Mouse (Mus musculus) lung, embryonic 16.5 days (tissue): ENCODE results near the gene Rbms2. TPM values are rescaled to one million over a fixed set of nuclear protein-coding genes. Genes with fewer than 3 reads are reported as not detected.
A peak's percentile ranks its signal among the peaks of the same experiment; 100 is the strongest.

Experiments
- ATAC-seq: fragments of 200-750 bp; cut with Nextera tagmentation; 2 replicates; pipeline ENCODE4 v1.8.0; 2017; ENCODE audit warnings: low read depth, mild to moderate bottlenecking, moderate library complexity
- H3K27ac ChIP-seq: fragments of 300-500 bp; sonication (generic); 2 replicates; pipeline ENCODE4 v1.5.1; 2014; ENCODE audit warnings: mild to moderate bottlenecking, control low read depth, low read length
- H3K27me3 ChIP-seq: fragments of 300-500 bp; sonication (generic); 2 replicates; pipeline ENCODE4 v1.6.1; 2014; ENCODE audit warnings: low read depth, low read length, mixed read lengths; ENCODE audit not compliant: control insufficient read depth, insufficient read depth
- H3K36me3 ChIP-seq: fragments of 300-500 bp; sonication (generic); 2 replicates; pipeline ENCODE4 v1.6.1; 2014; ENCODE audit warnings: low read length; ENCODE audit not compliant: control insufficient read depth, insufficient read depth
- H3K4me1 ChIP-seq: fragments of 300-500 bp; sonication (generic); replicated peaks from 2 replicates; pipeline ENCODE4 v1.6.1; 2014; ENCODE audit warnings: low read length, mixed read lengths; ENCODE audit not compliant: control insufficient read depth, insufficient read depth
- H3K4me2 ChIP-seq: fragments of 300-500 bp; sonication (generic); 2 replicates; pipeline ENCODE4 v1.6.1; 2014; ENCODE audit warnings: low read depth, low read length, control low read depth
- H3K4me3 ChIP-seq: fragments of 300-500 bp; sonication (generic); 2 replicates; pipeline ENCODE4 v1.5.1; 2014; ENCODE audit warnings: mild to moderate bottlenecking, low read length, control low read depth
- H3K9ac ChIP-seq: fragments of 300-500 bp; sonication (generic); 2 replicates; pipeline ENCODE4 v1.6.1; 2014; ENCODE audit warnings: low read length, control low read depth
- H3K9me3 ChIP-seq: fragments of 300-500 bp; sonication (generic); 2 replicates; pipeline ENCODE4 v1.6.1; 2016; ENCODE audit warnings: low read length; ENCODE audit not compliant: control insufficient read depth
- WGBS: fragments of 180-500 bp; shearing (Covaris S2); extraction: QIAGEN DNeasy Blood & Tissue Kit; methylation state at CpG from one replicate; pipeline ENCODE4 v1.1.7; 2014; 5-methylcytosine and 5-hydroxymethylcytosine counted together
- polyA plus RNA-seq: library from polyadenylated mRNA; unstranded; fragments of >200 nt; fragmentation: Nextera tagmentation; extraction: Ambion mirVana; gene quantifications from 2 replicates; pipeline ENCODE4 v1.2.1, GENCODE M21; 2015

Rbms2 gene
- polyA plus RNA-seq, 1 experiment from 2014 or later = 40.7 TPM

DNA sequence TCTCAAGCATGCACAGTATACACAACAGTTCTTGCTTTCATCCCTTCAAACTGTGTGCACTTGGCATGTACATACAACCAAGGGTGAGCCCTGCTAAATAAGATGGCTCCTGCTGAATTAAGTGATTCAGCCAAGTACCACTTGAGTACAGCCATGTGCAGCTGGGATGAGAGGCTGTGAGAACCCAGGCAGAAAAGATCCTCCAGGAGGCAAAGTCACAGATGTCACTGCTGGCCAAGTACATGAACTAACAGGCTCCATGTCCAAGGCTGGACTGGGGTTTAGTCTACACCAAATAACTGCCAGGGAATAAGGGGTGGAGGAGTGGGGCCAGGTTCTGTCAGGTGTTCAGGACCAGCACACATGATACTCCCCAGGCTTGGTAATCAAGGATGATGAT, 48.3 kb downstream of the Rbms2 start:
- Histone ChIP-seq H3K4me3 (no peak overlapping the region), H3K9ac (no peak overlapping the region), H3K36me3 (peaks cover 28% of the 10 kb centered on the region), H3K4me2 (no peak overlapping the region), H3K9me3 (no peaks in the 10 kb centered on the region), H3K4me1 (no peaks in the 10 kb centered on the region), H3K27ac (no peak overlapping the region), H3K27me3 (no peaks in the 10 kb centered on the region)
- no peak for ATAC-seq

DNA sequence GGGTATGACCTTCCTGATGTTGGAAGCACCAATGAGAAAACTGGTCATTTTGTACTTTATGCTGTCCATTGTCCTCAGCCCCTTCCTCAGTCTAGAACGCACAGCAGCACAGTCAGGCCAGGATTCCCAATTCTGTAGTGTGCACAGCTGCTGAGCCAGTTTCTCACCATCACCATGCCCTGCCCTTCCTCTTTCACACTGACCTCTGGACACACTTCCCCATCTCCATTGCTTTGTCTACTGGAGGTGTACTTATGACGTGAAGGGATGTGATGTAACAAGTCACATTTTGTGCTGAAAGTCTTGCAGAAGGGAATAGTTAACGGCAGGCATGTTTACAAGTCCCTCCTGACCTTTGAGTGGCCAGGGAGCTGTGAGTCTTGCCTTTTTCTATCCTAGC, 48.8 kb downstream of the Rbms2 start:
- peaks cover 32% of the 10 kb centered on the region for H3K36me3 ChIP-seq
- 62% methylated on average over 3 of the region's 3 CpGs for WGBS
- no peaks in the 10 kb centered on the region for H3K4me1 ChIP-seq
- H3K27ac ChIP-seq = no peak overlapping the region
- no peaks in the 10 kb centered on the region for H3K27me3 ChIP-seq
- no peak overlapping the region for H3K9ac ChIP-seq
- H3K4me3 ChIP-seq = no peak overlapping the region
- no peaks in the 10 kb centered on the region for H3K9me3 ChIP-seq
- H3K4me2 ChIP-seq = no peak overlapping the region
- ATAC-seq = no peak

DNA sequence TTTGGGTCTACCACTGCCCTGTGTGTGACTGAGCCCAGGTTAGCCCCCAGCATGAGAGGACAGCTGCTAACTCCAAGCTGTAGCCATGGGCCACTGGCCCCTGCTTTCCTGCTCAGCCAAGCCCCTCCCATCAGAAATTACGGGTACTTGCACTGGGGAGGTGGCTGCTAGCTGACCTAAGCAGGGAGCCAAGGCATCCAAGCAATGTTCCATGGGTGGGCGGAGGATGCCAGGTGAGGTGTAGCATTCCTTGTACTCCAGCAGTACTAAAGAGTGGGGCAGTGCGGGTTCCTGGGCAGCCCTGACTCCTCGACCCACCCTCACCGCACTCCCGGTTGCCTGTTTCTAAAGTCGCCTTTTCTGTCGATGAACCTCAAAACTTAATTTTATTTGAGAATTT, 52.0 kb downstream of the Rbms2 start:
- Histone ChIP-seq H3K36me3 (peaks cover 53% of the 10 kb centered on the region), H3K4me2 (no peak overlapping the region), H3K4me3 (no peak overlapping the region), H3K9me3 (no peaks in the 10 kb centered on the region), H3K27ac (no peak overlapping the region), H3K9ac (no peak overlapping the region), H3K4me1 (no peaks in the 10 kb centered on the region), H3K27me3 (no peaks in the 10 kb centered on the region)
- 76% methylated on average over 8 of the region's 8 CpGs for WGBS
- ATAC-seq = peak; percentile 39; the same call in 1 of the 2 replicates

DNA sequence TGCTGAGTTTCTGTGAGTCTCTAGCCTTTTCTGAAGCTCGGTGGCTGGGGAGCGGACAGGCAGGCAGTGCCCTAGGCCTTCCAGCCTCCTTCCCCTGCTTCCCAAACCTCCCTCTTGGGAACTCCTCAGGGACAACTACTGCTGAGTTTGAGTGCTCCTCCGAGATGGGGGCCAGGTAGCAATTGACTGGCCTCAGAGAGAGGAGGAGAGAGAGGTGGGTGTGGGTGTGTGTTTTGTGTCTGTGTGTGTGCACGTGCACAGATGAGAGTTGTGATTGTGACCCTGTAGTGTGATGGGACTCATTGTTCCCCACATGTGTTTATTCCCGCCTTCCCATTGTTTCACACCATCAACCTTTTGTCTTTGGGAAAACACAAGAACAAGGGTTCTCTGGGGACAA, 52.6 kb downstream of the Rbms2 start:
- no peak overlapping the region for H3K27ac ChIP-seq
- no peaks in the 10 kb centered on the region for H3K9me3 ChIP-seq
- 71% methylated on average over 5 of the region's 5 CpGs for WGBS
- no peak overlapping the region for H3K9ac ChIP-seq
- peaks cover 56% of the 10 kb centered on the region for H3K36me3 ChIP-seq
- no peak for ATAC-seq
- no peaks in the 10 kb centered on the region for H3K4me1 ChIP-seq
- H3K4me3 ChIP-seq = no peak overlapping the region
- no peak overlapping the region for H3K4me2 ChIP-seq
- no peaks in the 10 kb centered on the region for H3K27me3 ChIP-seq

DNA sequence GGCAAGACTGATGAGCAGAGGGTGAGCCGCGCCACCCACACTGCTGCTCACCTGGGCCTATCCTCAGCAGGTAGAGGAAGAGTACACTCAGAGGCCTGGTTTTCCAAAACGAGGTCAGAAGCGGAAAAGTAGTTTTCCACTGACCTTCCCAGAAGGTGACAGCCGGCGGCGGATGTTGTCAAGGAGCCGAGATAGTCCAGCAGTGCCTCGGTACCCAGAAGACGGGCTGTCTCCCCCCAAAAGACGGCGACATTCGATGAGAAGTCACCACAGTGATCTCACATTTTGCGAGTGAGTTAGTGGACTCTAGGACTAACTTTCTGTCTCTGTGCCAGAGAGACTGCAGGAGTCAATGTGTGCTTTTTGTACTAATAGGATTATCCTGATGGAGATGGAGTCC, 54.1 kb downstream of the Rbms2 start:
- Histone ChIP-seq H3K9ac (no peak overlapping the region), H3K27ac (no peak overlapping the region), H3K4me1 (no peaks in the 10 kb centered on the region), H3K27me3 (no peaks in the 10 kb centered on the region), H3K4me3 (no peak overlapping the region), H3K4me2 (no peak overlapping the region), H3K9me3 (no peaks in the 10 kb centered on the region), H3K36me3 (peaks cover 65% of the 10 kb centered on the region)
- ATAC-seq = no peak
- 86% methylated on average over 14 of the region's 14 CpGs for WGBS

DNA sequence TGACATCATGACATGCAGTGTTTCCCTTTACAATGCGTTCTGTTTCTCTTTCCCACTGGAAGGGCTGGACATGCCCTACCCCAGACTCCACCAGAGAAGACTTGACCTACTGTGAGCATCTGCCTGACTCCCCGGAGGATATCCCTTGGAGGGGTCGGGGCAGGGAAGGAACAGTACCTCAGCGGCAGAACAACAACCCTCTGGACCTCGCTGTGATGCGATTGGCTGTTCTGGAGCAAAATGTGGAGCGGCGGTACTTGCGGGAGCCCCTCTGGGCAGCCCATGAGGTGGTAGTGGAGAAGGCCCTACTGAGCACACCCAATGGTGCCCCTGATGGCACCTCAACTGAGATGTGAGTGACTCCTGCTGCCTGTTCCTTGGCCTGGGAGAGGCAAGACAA, 55.3 kb downstream of the Rbms2 start:
- no peak for ATAC-seq
- Histone ChIP-seq H3K27me3 (no peaks in the 10 kb centered on the region), H3K4me3 (no peak overlapping the region), H3K4me1 (no peaks in the 10 kb centered on the region), H3K36me3 (peaks cover 64% of the 10 kb centered on the region), H3K9ac (no peak overlapping the region), H3K4me2 (no peak overlapping the region), H3K9me3 (no peaks in the 10 kb centered on the region), H3K27ac (no peak overlapping the region)
- 92% methylated on average over 9 of the region's 9 CpGs for WGBS

DNA sequence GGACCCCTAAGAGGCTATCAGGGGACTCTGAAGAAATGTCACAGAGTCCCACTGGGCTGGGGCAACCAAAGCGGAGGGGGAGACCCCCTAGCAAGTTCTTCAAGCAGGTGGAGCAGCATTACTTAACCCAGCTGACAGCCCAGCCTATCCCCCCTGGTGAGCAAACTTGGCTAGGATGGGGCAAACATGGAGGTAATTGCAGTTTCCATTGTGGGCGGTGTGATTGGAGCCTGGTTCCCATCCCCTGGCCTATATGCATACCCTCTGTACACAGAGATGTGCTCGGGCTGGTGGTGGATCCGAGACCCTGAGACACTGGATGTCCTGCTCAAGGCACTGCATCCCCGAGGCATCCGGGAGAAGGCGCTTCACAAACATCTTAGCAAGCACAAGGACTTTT, 56.3 kb downstream of the Rbms2 start:
- H3K27me3 ChIP-seq = no peaks in the 10 kb centered on the region
- 89% methylated on average over 7 of the region's 7 CpGs for WGBS
- no peak for ATAC-seq

DNA sequence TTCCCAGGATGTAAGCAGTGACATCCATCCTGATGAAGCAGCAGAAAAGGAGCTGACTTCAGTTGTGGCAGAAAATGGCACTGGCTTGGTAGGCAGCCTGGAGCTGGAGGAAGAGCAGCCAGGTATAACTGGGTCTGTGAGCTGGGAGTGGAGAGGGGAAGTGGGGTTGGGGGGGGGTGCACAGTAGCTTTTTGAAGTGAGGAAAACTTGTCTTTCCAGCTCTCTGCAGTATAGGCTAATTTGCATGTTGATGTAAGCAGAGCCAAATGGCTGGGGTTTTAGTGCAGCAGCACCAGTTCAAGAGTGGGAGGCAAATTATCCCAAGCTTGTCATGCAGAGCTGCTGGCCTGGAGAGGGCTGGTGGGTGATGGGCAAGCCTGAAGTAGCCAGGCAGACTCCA, 68.9 kb downstream of the Rbms2 start:
- no peaks in the 10 kb centered on the region for H3K27me3 ChIP-seq
- ATAC-seq = no peak
- no peak overlapping the region for H3K4me2 ChIP-seq
- H3K36me3 ChIP-seq = peaks cover 35% of the 10 kb centered on the region
- H3K4me3 ChIP-seq = no peak overlapping the region
- no peaks in the 10 kb centered on the region for H3K9me3 ChIP-seq
- no peak overlapping the region for H3K9ac ChIP-seq
- H3K4me1 ChIP-seq = 0 out of 2 replicates have a peak, but pooled peaks cover 3% of the 10 kb centered on the region
- no peak overlapping the region for H3K27ac ChIP-seq

More for the DNA sequence above, 56.3 kb downstream of the Rbms2 start:
- Histone ChIP-seq H3K36me3 (peaks cover 60% of the 10 kb centered on the region), H3K9me3 (no peaks in the 10 kb centered on the region), H3K9ac (no peak overlapping the region), H3K27ac (no peak overlapping the region), H3K4me1 (no peaks in the 10 kb centered on the region), H3K4me3 (no peak overlapping the region), H3K4me2 (no peak overlapping the region)

DNA sequence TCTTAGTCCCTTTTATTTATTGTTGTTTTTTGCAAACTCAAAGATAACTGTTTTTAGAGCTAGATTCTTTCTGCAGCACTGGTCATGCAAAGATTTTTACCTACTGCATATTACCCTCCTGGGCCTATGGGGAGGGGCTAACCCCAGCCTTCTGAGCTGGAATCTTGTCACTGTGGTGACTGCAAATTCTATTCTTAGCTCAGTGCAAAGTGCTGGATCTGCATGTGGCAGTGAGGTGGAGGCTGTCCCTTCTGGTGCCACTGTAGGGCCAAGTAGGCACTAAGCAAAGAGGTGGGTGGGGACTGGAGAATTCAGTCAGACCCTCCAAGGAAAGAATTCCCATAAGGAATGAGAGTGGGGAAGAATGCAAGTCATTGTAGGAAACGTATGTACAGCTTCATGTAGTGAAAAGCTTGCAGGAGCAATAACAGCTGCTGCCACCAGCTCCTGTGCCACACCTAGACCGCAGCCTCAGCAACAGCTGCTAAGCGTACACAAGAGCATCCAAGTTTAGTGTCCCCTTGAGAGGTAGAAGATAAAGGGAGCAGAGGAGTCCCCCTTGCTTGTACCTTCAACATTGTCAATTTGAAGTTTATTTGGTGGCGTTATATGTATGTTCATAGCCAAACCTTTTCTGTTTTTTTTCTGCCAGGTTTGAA, 69.9 kb downstream of the Rbms2 start:
- H3K9me3 ChIP-seq = no peaks in the 10 kb centered on the region
- ATAC-seq = no peak
- H3K27me3 ChIP-seq = no peaks in the 10 kb centered on the region
- no peak overlapping the region for H3K9ac ChIP-seq
- H3K36me3 ChIP-seq = peaks cover 27% of the 10 kb centered on the region
- 0 out of 2 replicates have a peak, but pooled peaks cover 3% of the 10 kb centered on the region for H3K4me1 ChIP-seq
- WGBS = 85% methylated on average over 4 of the region's 4 CpGs
- H3K4me2 ChIP-seq = no peak overlapping the region
- H3K27ac ChIP-seq = no peak overlapping the region
- no peak overlapping the region for H3K4me3 ChIP-seq

DNA sequence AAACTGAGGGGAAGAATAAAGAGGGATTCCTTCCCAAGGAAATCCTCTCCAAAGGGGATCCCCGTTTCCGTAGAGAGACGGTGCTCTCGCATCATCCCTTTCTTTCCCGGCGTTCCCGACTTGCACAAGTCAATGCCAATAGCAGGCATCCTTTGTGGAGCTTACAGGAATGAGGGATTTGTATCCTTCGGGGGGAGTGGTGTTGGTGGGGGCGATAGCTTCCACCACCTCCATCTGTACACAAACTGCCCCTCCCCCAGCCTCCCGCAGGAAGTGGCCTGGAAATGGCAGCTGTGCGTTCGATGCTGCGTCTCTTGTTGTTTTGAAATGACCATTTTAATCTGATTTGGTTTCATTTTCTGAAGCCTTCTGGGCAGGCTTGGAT, 82.5 kb downstream of the Rbms2 start:
- peaks cover 25% of the 10 kb centered on the region for H3K4me1 ChIP-seq

More for the DNA sequence above, 82.5 kb downstream of the Rbms2 start:
- H3K27ac ChIP-seq = peak overlapping the region; percentile 68
- H3K9me3 ChIP-seq = no peaks in the 10 kb centered on the region
- peak overlapping the region; percentile 98 for H3K4me3 ChIP-seq
- ATAC-seq = no peak
- 0% methylated on average over 13 of the region's 13 CpGs for WGBS
- H3K4me2 ChIP-seq = peak overlapping the region; percentile 83
- no peaks in the 10 kb centered on the region for H3K36me3 ChIP-seq
- no peaks in the 10 kb centered on the region for H3K27me3 ChIP-seq
- peak overlapping the region; percentile 95 for H3K9ac ChIP-seq
